Mouse (Mus musculus) thymus, adult 2 months (tissue): ENCODE results near the gene Cpxcr1. TPM values are rescaled to one million over a fixed set of nuclear protein-coding genes. Genes with fewer than 3 reads are reported as not detected.

Experiments
- DNase-seq: peaks from one replicate; pipeline ENCODE4 v3.0.0; 2021
- H3K27ac ChIP-seq: fragments of 200-500 bp; 2 replicates; pipeline ENCODE4 v1.5.1; 2012; ENCODE audit warnings: low read length, control low read depth; ENCODE audit not compliant: control insufficient read depth, insufficient read depth
- H3K27me3 ChIP-seq: fragments of 200-500 bp; 2 replicates; pipeline ENCODE4 v1.6.1; 2012; ENCODE audit warnings: mild to moderate bottlenecking, low read length, moderate library complexity, mixed read lengths; ENCODE audit not compliant: control insufficient read depth, insufficient read depth
- H3K36me3 ChIP-seq: fragments of 200-500 bp; 2 replicates; pipeline ENCODE4 v1.6.1; 2012; ENCODE audit warnings: mild to moderate bottlenecking, low read length, moderate library complexity; ENCODE audit not compliant: control insufficient read depth, insufficient read depth
- H3K4me1 ChIP-seq: fragments of 200-500 bp; replicated peaks from 2 replicates; pipeline ENCODE4 v1.6.1; 2012; ENCODE audit warnings: low read length; ENCODE audit not compliant: control insufficient read depth, insufficient read depth
- H3K4me3 ChIP-seq: fragments of 200-500 bp; 2 replicates; pipeline ENCODE4 v1.5.1; 2012; ENCODE audit warnings: mild to moderate bottlenecking, low read length, control low read depth, moderate library complexity; ENCODE audit not compliant: control insufficient read depth, insufficient read depth
- CTCF ChIP-seq: fragments of 200-500 bp; IDR thresholded peaks from 2 replicates; pipeline ENCODE4 v1.5.1; 2012; ENCODE audit warnings: mild to moderate bottlenecking, control low read depth, low read length, moderate library complexity, borderline replicate concordance; ENCODE audit not compliant: control insufficient read depth, poor library complexity, insufficient read depth; ENCODE audit errors: extremely low read depth
- POLR2A ChIP-seq: fragments of 200-500 bp; IDR thresholded peaks from 2 replicates; pipeline ENCODE4 v1.6.1; 2012; ENCODE audit warnings: mild to moderate bottlenecking, low read length, control low read depth, moderate library complexity; ENCODE audit not compliant: control insufficient read depth, poor library complexity, insufficient read depth; ENCODE audit errors: extremely low read depth
- polyA plus RNA-seq: library from polyadenylated mRNA; depleted of rRNA; stranded (reverse); fragments of >200 nt; gene quantifications from 2 replicates; pipeline ENCODE4 v1.2.3, GENCODE M21; 2012; rRNA removed

Gene Cpxcr1
- polyA plus RNA-seq: not detected in 2 replicates

GRCm38 (mm10) chrX:116448644-116449043, at the start of gene Cpxcr1:
Cpxcr1 (plus strand) TSS chrX:116448944.
- H3K4me1 ChIP-seq: no peaks in the 10 kb centered on the region
- no peaks in the 10 kb centered on the region for H3K27me3 ChIP-seq
- DNase-seq: no peak
- no peak within 1 kb of the TSS for H3K4me3 ChIP-seq
- no peak for TF ChIP-seq CTCF
- no peak for TF ChIP-seq POLR2A
- no peaks in the 10 kb centered on the region for H3K36me3 ChIP-seq
- no peak within 1 kb of the TSS for H3K27ac ChIP-seq

Other genes starting within 250 kb of the Cpxcr1 start
- not detected in 2 replicates for gene H2afb2, start 232.2 kb downstream of the Cpxcr1 start, polyA plus RNA-seq